Mouse (Mus musculus) megakaryocyte, embryonic 14.5 days (primary cell): ENCODE data around the gene B9d1. TPM values are rescaled to one million over a fixed set of nuclear protein-coding genes. Genes with fewer than 3 reads are reported as not detected.

Experiments used
- H3K27me3 ChIP-seq: replicated peaks from 2 replicates; pipeline ENCODE3; 2012; ENCODE audit warnings: inconsistent platforms
- H3K36me3 ChIP-seq: replicated peaks from 2 replicates; pipeline ENCODE3; 2012; ENCODE audit warnings: low read length, inconsistent platforms, mixed read lengths
- H3K4me1 ChIP-seq: 2 replicates; pipeline ENCODE4 v1.6.1; 2012; ENCODE audit warnings: inconsistent platforms
- H3K4me3 ChIP-seq: replicated peaks from 2 replicates; pipeline ENCODE3; 2012; ENCODE audit warnings: moderate library complexity, mild to moderate bottlenecking, inconsistent platforms
- H3K9me3 ChIP-seq: 2 replicates; pipeline ENCODE4 v1.6.1; 2012; ENCODE audit warnings: inconsistent platforms
- FLI1 ChIP-seq: IDR thresholded peaks from 2 replicates; pipeline ENCODE4 v1.6.1; 2012; ENCODE audit warnings: low read length, inconsistent platforms, mixed read lengths
- GATA1 ChIP-seq: IDR thresholded peaks from 3 replicates; pipeline ENCODE4 v1.6.1; 2012; ENCODE audit warnings: mixed read lengths, low read length, inconsistent platforms, borderline replicate concordance
- polyA plus RNA-seq: library from polyadenylated mRNA; stranded (reverse); fragments of >175 nt; gene quantifications from 2 replicates; pipeline ENCODE4 v1.2.3, GENCODE M21; 2012; ENCODE audit warnings: low replicate concordance; ENCODE audit not compliant: insufficient read depth

The B9d1 gene
- 4.7 TPM in 1 of 2 replicates, not detected in the other for polyA plus RNA-seq

- no peak for TF ChIP-seq GATA1
Observed at GRCm38 (mm10) chr11:61504713-61505257, at the start of gene B9d1. TSS of gene B9d1 (plus strand) at chr11:61505144.

GRCm38 (mm10) chr11:61464071-61464470 is 40.9 kb upstream of the B9d1 start:
- peaks cover 21% of the 10 kb centered on the region for H3K9me3 ChIP-seq
- H3K36me3 ChIP-seq = no peaks in the 10 kb centered on the region
- H3K27me3 ChIP-seq = peaks cover 64% of the 10 kb centered on the region
- no peaks in the 10 kb centered on the region for H3K4me1 ChIP-seq
- TF ChIP-seq GATA1 (no peak), FLI1 (no peak)
- H3K4me3 ChIP-seq = no peak overlapping the region

More at GRCm38 (mm10) chr11:61504713-61505257, at the start of gene B9d1:
- H3K36me3 ChIP-seq = no peaks in the 10 kb centered on the region
- H3K27me3 ChIP-seq = peaks cover 87% of the 10 kb centered on the region
- no peaks in the 10 kb centered on the region for H3K9me3 ChIP-seq
- H3K4me3 ChIP-seq = peak within 1 kb of the TSS; percentile 92
- H3K4me1 ChIP-seq = peaks cover 17% of the 10 kb centered on the region

GRCm38 (mm10) chr11:61465422-61465821 is 39.5 kb upstream of the B9d1 start:
- H3K9me3 ChIP-seq = peaks cover 8% of the 10 kb centered on the region
- peaks cover 10% of the 10 kb centered on the region for H3K4me1 ChIP-seq
- TF ChIP-seq GATA1 = no peak
- no peak overlapping the region for H3K4me3 ChIP-seq
- H3K36me3 ChIP-seq = no peaks in the 10 kb centered on the region
- peaks cover 61% of the 10 kb centered on the region for H3K27me3 ChIP-seq

DNA sequence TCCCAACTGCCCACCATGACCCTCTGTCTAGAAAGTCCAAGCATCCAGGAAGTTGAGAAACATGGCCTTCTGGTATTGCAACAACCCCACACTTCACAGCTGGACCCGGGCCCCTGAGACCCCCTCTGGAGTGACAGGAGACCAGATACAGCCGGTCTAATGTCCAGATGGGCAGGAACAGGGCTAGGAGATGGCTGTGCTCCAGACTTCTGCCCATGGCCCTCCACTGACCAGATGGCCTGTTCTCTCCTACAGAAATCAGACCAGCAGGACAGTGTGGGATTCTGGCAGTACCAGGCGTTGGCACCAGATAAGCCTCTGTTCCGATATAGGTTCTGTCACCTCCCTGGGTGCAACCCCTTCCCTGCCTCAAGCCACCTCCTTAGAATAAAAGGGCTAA is 36.4 kb upstream of the B9d1 start:
- H3K4me3 ChIP-seq = peak overlapping the region; percentile 35
- no peaks in the 10 kb centered on the region for H3K36me3 ChIP-seq
- H3K27me3 ChIP-seq = peaks cover 57% of the 10 kb centered on the region
- H3K9me3 ChIP-seq = no peaks in the 10 kb centered on the region
- peaks cover 16% of the 10 kb centered on the region for H3K4me1 ChIP-seq
- TF ChIP-seq GATA1 (no peak), FLI1 (no peak)

DNA sequence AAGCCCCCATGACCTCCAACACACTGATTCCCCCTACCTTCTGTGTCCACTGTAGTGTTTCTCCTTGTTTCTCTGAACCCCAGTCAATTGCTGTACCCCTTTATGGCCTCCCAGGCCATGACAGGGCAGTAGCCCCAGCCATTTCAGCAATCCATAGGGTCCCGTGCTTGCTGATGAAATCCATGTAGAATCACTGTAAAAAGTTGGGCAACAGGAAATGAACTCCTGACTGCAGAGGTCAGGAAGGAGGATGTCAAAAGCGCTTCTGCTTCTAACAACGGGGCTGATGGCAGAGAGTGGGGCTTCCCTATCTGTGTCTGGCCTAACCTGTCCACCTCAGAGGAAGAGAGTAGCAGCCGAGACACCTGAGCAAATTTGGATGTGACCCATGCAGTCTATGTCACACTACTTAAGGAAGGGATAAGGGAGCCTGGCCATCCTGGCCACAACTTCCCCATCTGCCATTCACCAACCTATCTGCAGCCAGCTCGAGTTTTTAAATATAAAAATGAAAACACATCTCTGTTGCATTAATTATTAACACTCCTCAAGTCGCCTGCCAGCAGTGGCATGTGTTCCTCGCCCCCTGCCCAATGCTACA is 35.5 kb upstream of the B9d1 start:
- Histone ChIP-seq H3K36me3 (no peaks in the 10 kb centered on the region), H3K27me3 (peaks cover 55% of the 10 kb centered on the region), H3K9me3 (no peaks in the 10 kb centered on the region), H3K4me1 (peaks cover 16% of the 10 kb centered on the region), H3K4me3 (no peak overlapping the region)
- TF ChIP-seq GATA1 = no peak
- TF ChIP-seq FLI1 = no peak

DNA sequence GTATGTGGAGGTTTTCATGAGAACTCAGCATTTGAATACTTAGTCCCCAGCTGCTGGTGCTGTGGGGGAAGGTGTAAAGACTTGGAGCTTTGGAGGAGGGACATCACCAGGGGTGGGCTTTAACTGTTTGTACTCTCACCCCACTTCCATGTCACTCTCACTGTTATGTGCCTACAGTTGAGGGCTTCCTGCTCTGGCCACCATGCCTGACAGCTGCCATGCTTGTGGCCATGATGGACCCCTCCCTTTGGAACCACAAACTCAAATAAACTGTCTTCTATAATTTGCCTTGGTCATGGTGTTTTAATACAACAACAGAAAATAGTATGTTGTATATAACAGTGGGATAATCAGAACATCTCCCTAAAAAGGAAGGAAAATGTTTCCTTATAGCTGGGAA is 34.1 kb upstream of the B9d1 start:
- TF ChIP-seq FLI1 = no peak
- no peak for TF ChIP-seq GATA1
- Histone ChIP-seq H3K9me3 (no peaks in the 10 kb centered on the region), H3K4me1 (peaks cover 16% of the 10 kb centered on the region), H3K36me3 (no peaks in the 10 kb centered on the region), H3K27me3 (peaks cover 52% of the 10 kb centered on the region), H3K4me3 (no peak overlapping the region)

GRCm38 (mm10) chr11:61473630-61474029 is 31.3 kb upstream of the B9d1 start:
- Histone ChIP-seq H3K4me3 (no peak overlapping the region), H3K36me3 (no peaks in the 10 kb centered on the region), H3K9me3 (no peaks in the 10 kb centered on the region), H3K27me3 (peaks cover 51% of the 10 kb centered on the region), H3K4me1 (peaks cover 16% of the 10 kb centered on the region)
- TF ChIP-seq FLI1 = no peak
- no peak for TF ChIP-seq GATA1

DNA sequence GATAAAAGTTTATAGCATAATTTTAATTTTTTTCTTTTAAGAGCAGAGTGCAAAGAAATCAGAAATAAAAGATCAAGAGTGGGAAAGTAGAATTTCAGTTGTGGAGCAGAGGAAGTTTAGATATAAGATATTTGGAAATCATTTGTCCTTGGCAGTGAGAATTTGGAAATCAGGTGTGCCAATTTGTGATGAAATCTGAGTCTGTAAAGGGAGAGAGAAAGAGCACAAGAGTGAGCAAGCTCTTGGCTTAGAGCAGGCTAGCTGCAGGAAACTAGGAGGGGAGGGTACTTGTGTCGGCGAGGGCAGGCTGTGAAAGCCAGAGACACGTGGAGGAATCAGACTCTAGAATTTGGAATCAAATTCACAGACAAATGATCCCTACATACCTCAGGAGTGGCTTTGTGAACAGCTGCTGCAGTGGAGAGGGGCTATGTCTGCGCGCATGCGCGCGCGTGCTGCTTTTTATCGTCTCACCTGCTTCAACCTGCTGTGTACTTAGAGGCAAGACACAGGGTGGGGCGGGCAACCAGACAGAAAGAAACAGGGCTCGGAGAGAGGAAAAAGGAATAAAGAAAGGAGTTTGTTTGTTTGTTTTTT is 28.1 kb upstream of the B9d1 start:
- Histone ChIP-seq H3K27me3 (peaks cover 53% of the 10 kb centered on the region), H3K4me3 (no peak overlapping the region), H3K9me3 (no peaks in the 10 kb centered on the region), H3K4me1 (no peaks in the 10 kb centered on the region), H3K36me3 (no peaks in the 10 kb centered on the region)
- TF ChIP-seq GATA1 (no peak), FLI1 (no peak)

GRCm38 (mm10) chr11:61477566-61478508 is 27.1 kb upstream of the B9d1 start:
- Histone ChIP-seq H3K4me3 (no peak overlapping the region), H3K9me3 (no peaks in the 10 kb centered on the region), H3K4me1 (no peaks in the 10 kb centered on the region), H3K36me3 (no peaks in the 10 kb centered on the region), H3K27me3 (peaks cover 56% of the 10 kb centered on the region)
- TF ChIP-seq GATA1 (no peak), FLI1 (no peak)

GRCm38 (mm10) chr11:61478788-61479187 is 26.2 kb upstream of the B9d1 start:
- no peaks in the 10 kb centered on the region for H3K9me3 ChIP-seq
- no peak overlapping the region for H3K4me3 ChIP-seq
- no peaks in the 10 kb centered on the region for H3K36me3 ChIP-seq
- H3K4me1 ChIP-seq = no peaks in the 10 kb centered on the region
- peaks cover 58% of the 10 kb centered on the region for H3K27me3 ChIP-seq
- TF ChIP-seq GATA1 (no peak), FLI1 (no peak)
